Mouse (Mus musculus) thymus, adult 2 months (tissue): ENCODE data around the gene Gm10282. TPM values are rescaled to one million over a fixed set of nuclear protein-coding genes. Genes with fewer than 3 reads are reported as not detected.
A peak's percentile ranks its signal among the peaks of the same experiment; 100 is the strongest.

ENCODE experiments used
- DNase-seq: peaks from one replicate; pipeline ENCODE4 v3.0.0; 2021
- H3K27ac ChIP-seq: fragments of 200-500 bp; 2 replicates; pipeline ENCODE4 v1.5.1; 2012; ENCODE audit warnings: low read length, control low read depth; ENCODE audit not compliant: control insufficient read depth, insufficient read depth
- H3K27me3 ChIP-seq: fragments of 200-500 bp; 2 replicates; pipeline ENCODE4 v1.6.1; 2012; ENCODE audit warnings: mild to moderate bottlenecking, low read length, moderate library complexity, mixed read lengths; ENCODE audit not compliant: control insufficient read depth, insufficient read depth
- H3K36me3 ChIP-seq: fragments of 200-500 bp; 2 replicates; pipeline ENCODE4 v1.6.1; 2012; ENCODE audit warnings: mild to moderate bottlenecking, low read length, moderate library complexity; ENCODE audit not compliant: control insufficient read depth, insufficient read depth
- H3K4me1 ChIP-seq: fragments of 200-500 bp; replicated peaks from 2 replicates; pipeline ENCODE4 v1.6.1; 2012; ENCODE audit warnings: low read length; ENCODE audit not compliant: control insufficient read depth, insufficient read depth
- H3K4me3 ChIP-seq: fragments of 200-500 bp; 2 replicates; pipeline ENCODE4 v1.5.1; 2012; ENCODE audit warnings: mild to moderate bottlenecking, low read length, control low read depth, moderate library complexity; ENCODE audit not compliant: control insufficient read depth, insufficient read depth
- CTCF ChIP-seq: fragments of 200-500 bp; IDR thresholded peaks from 2 replicates; pipeline ENCODE4 v1.5.1; 2012; ENCODE audit warnings: mild to moderate bottlenecking, control low read depth, low read length, moderate library complexity, borderline replicate concordance; ENCODE audit not compliant: control insufficient read depth, poor library complexity, insufficient read depth; ENCODE audit errors: extremely low read depth
- POLR2A ChIP-seq: fragments of 200-500 bp; IDR thresholded peaks from 2 replicates; pipeline ENCODE4 v1.6.1; 2012; ENCODE audit warnings: mild to moderate bottlenecking, low read length, control low read depth, moderate library complexity; ENCODE audit not compliant: control insufficient read depth, poor library complexity, insufficient read depth; ENCODE audit errors: extremely low read depth
- WGBS: fragments of 180-500 bp; shearing (Covaris S2); methylation state at CpG from one replicate; pipeline ENCODE4 v1.1.7; 2018; 5-methylcytosine and 5-hydroxymethylcytosine counted together
- polyA plus RNA-seq: library from polyadenylated mRNA; depleted of rRNA; stranded (reverse); fragments of >200 nt; gene quantifications from 2 replicates; pipeline ENCODE4 v1.2.3, GENCODE M21; 2012

Gm10282 gene
- polyA plus RNA-seq, 1 experiment = 13.6 TPM

DNA sequence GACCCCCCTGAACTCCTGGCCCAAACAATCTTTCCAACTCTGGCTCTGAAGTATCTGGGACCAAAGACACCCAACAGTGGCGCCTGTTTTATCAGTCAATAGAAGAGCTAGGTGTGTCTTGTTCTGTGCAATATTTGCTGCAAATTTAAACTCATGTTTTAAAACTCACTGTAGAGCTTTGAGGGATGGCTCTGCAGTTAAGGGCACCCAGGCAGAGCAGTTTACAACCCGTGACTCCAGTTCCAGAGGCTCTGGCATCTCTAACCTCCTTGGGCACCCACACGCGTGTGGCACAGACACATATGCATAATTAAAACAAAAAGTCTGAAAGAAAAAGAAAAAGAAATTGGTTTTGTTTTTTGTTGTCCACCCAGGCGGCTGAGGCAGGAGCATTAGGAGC lies 3.6 kb downstream of the Gm10282 start:
- H3K27ac ChIP-seq = no peak overlapping the region
- H3K4me3 ChIP-seq = no peak overlapping the region
- TF ChIP-seq CTCF = no peak
- TF ChIP-seq POLR2A = no peak
- no peak for DNase-seq
- H3K36me3 ChIP-seq = no peaks in the 10 kb centered on the region
- H3K27me3 ChIP-seq = no peaks in the 10 kb centered on the region
- H3K4me1 ChIP-seq = peaks cover 10% of the 10 kb centered on the region
- 96% methylated on average over 5 of the region's 5 CpGs for WGBS

DNA sequence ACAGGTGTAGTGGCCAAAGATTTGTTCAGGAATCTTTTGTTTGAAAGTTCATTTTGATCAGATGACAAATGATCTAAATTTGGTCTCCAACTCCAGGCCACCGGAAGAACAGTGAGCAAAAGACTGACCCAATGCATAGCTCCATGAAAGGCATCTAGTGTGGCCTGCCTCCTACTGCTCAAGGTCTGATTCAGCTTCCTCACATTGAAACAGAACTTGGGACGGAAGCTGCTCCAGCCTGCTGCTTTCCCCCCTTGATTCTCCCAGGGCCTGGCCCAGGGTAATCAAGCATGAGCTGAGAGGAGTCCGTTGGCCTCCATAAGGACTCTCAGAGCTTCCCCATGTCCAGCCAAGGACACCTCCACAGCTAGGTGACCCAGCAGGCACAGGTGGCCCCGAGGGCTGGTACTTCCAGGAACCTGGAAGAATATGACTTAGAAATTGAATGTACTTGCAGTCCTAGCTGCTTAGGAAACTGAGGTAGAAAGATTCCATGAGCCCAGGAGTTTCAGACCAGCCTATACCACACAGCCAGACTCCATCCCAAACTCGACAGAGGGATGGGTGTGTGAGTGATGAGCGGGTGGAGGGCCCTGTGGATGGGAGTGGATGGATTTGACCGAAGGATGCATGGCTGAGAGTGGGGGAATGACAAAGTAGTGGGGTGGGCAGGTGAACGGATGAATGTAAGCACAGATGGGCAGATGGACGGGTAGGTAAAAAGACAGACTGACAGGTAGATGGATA lies 4.2 kb downstream of the Gm10282 start:
- DNase-seq = no peak
- Histone ChIP-seq H3K27me3 (no peaks in the 10 kb centered on the region), H3K4me1 (peaks cover 13% of the 10 kb centered on the region), H3K27ac (no peak overlapping the region), H3K36me3 (no peaks in the 10 kb centered on the region), H3K4me3 (no peak overlapping the region)
- no peak for TF ChIP-seq POLR2A
- no peak for TF ChIP-seq CTCF
- 98% methylated on average over 9 of the region's 9 CpGs for WGBS

DNA sequence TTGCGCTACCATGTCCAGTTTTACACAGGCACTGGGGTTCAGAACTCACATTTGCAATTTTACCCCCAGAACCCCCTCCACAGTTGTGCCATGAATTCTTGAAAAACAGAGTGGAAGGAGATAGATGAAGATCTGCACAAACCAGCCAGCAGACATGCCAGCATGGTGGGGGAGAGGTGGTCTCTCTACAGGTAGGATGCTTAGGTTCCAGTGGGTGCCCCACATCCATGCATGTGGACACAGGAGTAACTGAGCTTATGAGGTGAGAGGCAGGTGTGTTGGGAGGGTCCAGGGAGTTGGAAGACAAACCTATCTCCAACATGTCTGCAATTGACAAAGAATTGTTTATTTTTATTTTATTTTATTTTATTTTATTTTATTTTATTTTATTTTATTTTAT lies 6.1 kb downstream of the Gm10282 start:
- TF ChIP-seq POLR2A (no peak), CTCF (no peak)
- H3K27ac ChIP-seq = no peak overlapping the region
- no peak overlapping the region for H3K4me3 ChIP-seq
- H3K27me3 ChIP-seq = no peaks in the 10 kb centered on the region
- 100% methylated on average over 1 of the region's 1 CpGs for WGBS
- H3K4me1 ChIP-seq = peaks cover 20% of the 10 kb centered on the region
- DNase-seq = no peak
- no peaks in the 10 kb centered on the region for H3K36me3 ChIP-seq

DNA sequence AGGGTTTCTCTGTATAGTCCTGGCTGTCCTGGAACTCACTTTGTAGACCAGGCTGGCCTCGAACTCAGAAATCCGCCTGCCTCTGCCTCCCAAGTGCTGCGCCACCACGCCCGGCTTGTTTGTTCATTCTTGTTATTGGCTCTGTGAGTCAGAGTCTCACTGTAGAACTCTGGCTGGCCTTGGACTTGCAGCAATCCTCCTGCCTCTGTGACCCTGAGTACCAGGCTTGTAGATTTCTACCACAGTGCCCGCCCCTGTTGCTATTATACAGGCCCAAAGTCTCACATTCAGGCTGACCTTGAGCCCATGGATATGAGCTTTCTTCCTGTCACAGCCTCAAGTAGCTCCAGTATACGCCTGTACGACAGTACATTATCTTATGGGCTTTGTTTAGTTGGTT lies 8.5 kb downstream of the Gm10282 start:
- 98% methylated on average over 8 of the region's 8 CpGs for WGBS
- no peaks in the 10 kb centered on the region for H3K27me3 ChIP-seq
- no peak overlapping the region for H3K4me3 ChIP-seq
- DNase-seq = no peak
- H3K4me1 ChIP-seq = peaks cover 12% of the 10 kb centered on the region
- no peaks in the 10 kb centered on the region for H3K36me3 ChIP-seq
- H3K27ac ChIP-seq = no peak overlapping the region
- TF ChIP-seq POLR2A = no peak
- TF ChIP-seq CTCF = no peak

DNA sequence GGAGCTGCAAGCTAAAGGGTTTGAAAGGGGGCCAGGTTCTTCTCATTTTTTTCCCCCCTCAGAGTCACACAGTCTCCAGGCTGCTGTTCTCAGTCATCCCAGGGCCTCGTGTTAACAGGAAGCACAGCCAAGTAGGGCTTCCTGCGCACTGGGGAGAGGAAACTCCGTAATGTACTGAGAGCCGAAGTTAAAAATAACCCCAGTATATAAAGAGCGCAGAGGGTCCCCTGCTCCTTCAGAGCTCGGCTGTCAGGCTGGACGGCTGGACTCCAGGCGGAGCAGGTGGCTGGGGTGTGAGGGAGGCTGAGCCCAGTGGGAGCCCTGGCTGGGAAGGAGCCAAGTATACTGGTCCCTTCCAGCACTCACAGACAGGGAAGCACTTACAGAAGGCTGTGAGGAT lies 9.4 kb downstream of the Gm10282 start:
- peak; percentile 54 for DNase-seq
- no peak overlapping the region for H3K4me3 ChIP-seq
- peak overlapping the region; percentile 76; the same call in 1 of the 2 replicates for H3K27ac ChIP-seq
- TF ChIP-seq CTCF (no peak), POLR2A (0 out of 2 replicates have a peak, but pooled peaks have one; percentile 37)
- no peaks in the 10 kb centered on the region for H3K27me3 ChIP-seq
- H3K4me1 ChIP-seq = peaks cover 14% of the 10 kb centered on the region
- no peaks in the 10 kb centered on the region for H3K36me3 ChIP-seq
- 1% methylated on average over 8 of the region's 8 CpGs for WGBS

DNA sequence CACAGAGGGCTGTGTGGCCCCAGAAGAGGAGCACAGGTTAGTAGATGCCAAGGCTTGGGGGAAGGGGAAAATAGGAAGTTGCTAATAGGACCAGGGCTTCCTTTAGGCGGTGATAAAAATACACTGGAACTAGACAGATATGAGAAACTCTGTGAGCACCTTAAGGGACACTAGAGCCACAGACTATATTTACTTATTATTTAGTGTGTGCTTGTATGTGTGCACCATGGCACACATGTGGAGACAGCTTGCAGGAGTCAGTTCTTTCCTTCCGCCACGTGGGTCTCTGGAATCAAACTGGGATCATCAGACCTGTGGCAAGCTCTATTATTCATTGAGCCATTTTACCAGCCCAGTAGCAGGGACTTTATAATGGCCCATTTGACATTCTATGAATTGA lies 9.9 kb downstream of the Gm10282 start:
- TF ChIP-seq POLR2A (no peak), CTCF (no peak)
- no peak overlapping the region for H3K4me3 ChIP-seq
- no peaks in the 10 kb centered on the region for H3K36me3 ChIP-seq
- no peak for DNase-seq
- no peaks in the 10 kb centered on the region for H3K27me3 ChIP-seq
- 64% methylated on average over 3 of the region's 3 CpGs for WGBS
- peaks cover 14% of the 10 kb centered on the region for H3K4me1 ChIP-seq
- no peak overlapping the region for H3K27ac ChIP-seq
